Mouse (Mus musculus) bone marrow macrophage, adult 2 months (primary cell): ENCODE data around the gene Mtmr10.

Experiments used
- CTCF ChIP-seq: IDR thresholded peaks from 2 replicates; pipeline ENCODE4 v1.5.1; 2012; ENCODE audit warnings: low read depth, mild to moderate bottlenecking, low read length, moderate library complexity
- POLR2A ChIP-seq: IDR thresholded peaks from 2 replicates; pipeline ENCODE4 v1.6.1; 2012; ENCODE audit warnings: mild to moderate bottlenecking, low read depth, low read length, borderline replicate concordance

GRCm38 (mm10) chr7:64373147-64373829 lies 85.8 kb downstream of the Mtmr10 start:
- no peak for TF ChIP-seq POLR2A
- no peak for TF ChIP-seq CTCF
